Comparison of ENCODE assay signal across 22 mouse cellular contexts in genomic region chr5:114228901-114229300, GRCm38 (mm10). TPM values are rescaled to one million over a fixed set of nuclear protein-coding genes. Genes with fewer than 3 reads are reported as not detected.
"Had no signal": no experiment of that assay in that cellular context is flagged by ENCODE, and none has a peak within 500 bp of the region (broad histone marks: within the 10 kb centered on the region; RNA-seq: fewer than 3 reads in every experiment).

No protein-coding gene starts in this region.

- H3K4me1 ChIP-seq: liver, embryonic 12.5 days; midbrain, embryonic 10.5 days; midbrain, embryonic 12.5 days; neural tube, embryonic 13.5 days; neural tube, embryonic 15.5 days had no signal

- H3K9ac ChIP-seq: liver, embryonic 12.5 days; liver, embryonic 14.5 days; midbrain, embryonic 12.5 days; neural tube, embryonic 13.5 days; neural tube, embryonic 15.5 days had no signal

- DNase-seq: lung, adult 2 months; lung, postnatal 10 days; lung, postnatal 36 days; midbrain, embryonic 14.5 days; right cerebral cortex, postnatal 14 days; thymus, adult 2 months; thymus, postnatal 25 days; thymus, postnatal 4 days had no signal

- H3K36me3 ChIP-seq: liver, embryonic 12.5 days; midbrain, embryonic 10.5 days; midbrain, embryonic 12.5 days; neural tube, embryonic 13.5 days had no signal

- H3K27me3 ChIP-seq: liver, embryonic 12.5 days; midbrain, embryonic 12.5 days; neural tube, embryonic 13.5 days; neural tube, embryonic 15.5 days had no signal

- H3K4me3 ChIP-seq: liver, embryonic 12.5 days; midbrain, embryonic 10.5 days; midbrain, embryonic 12.5 days; myocyte; neural tube, embryonic 13.5 days; neural tube, embryonic 15.5 days had no signal

- ATAC-seq: liver, embryonic 12.5 days; midbrain, embryonic 16.5 days had no signal

- H3K4me2 ChIP-seq: liver, embryonic 12.5 days; midbrain, embryonic 12.5 days; neural tube, embryonic 13.5 days; neural tube, embryonic 15.5 days had no signal

- H3K27ac ChIP-seq: liver, embryonic 12.5 days; liver, embryonic 14.5 days; midbrain, embryonic 10.5 days; midbrain, embryonic 12.5 days; neural tube, embryonic 13.5 days; neural tube, embryonic 15.5 days had no signal

RNA-seq across cellular contexts. Expression of gene Foxn4, which starts 44.7 kb away (rescaled TPM):
- total RNA-seq: liver, adult 2 months; megakaryocyte, adult 5-6 weeks; megakaryocyte-erythroid progenitor cell, adult 5-6 weeks had no signal
- polyA plus RNA-seq: liver, adult 2 months; liver, embryonic 12.5 days; liver, embryonic 14.5 days; liver, embryonic 16.5 days; neural tube, embryonic 15.5 days; spleen, adult 2 months; urinary bladder, adult 2 months had no signal
